Mouse (Mus musculus): Measurements from ENCODE around the gene Aass.

Aass gene

DNA sequence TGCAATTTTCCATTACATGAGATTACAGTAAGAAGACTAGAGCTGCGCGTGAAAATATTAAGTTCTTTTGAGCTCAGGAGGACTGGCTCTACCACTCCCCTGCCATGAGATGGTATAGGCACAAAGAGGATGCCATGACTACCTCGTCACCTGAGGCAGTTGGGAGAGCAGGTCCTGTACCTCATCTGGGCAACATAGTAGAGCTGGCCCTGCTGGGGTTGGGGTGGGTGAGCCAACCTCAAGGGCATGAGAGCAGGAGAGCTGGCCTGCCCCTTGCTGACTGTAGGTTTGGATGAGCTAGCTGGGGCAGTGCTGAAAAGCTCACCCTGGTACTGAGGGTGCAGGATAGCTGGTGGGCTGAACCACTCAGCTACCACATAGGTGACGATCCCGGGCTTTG, 77.1 kb downstream of the Aass start:
- DNase-seq (ENCODE audit: low spot score in 2 of 2) = no peak

DNA sequence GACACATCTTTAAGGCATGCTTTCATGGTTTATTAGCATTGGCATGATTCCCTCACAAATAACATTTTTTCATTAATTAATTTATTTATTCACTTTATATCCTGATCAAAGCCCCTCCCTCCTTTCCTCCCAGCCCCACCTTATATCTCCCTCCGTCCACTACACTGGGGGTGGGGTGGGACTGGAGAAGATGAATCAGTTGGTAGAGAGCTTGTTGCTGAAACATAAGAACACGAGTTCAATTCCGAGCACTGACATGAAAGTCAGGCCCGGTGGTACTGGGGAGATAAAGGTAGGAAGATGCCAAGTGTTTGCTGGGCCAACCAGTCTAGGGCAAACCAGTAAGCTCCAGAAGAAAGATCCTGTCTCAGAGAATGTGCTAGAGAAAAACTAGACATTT, 84.0 kb downstream of the Aass start:
- DNase-seq (ENCODE audit: low spot score in 2 of 2) = no peak

DNA sequence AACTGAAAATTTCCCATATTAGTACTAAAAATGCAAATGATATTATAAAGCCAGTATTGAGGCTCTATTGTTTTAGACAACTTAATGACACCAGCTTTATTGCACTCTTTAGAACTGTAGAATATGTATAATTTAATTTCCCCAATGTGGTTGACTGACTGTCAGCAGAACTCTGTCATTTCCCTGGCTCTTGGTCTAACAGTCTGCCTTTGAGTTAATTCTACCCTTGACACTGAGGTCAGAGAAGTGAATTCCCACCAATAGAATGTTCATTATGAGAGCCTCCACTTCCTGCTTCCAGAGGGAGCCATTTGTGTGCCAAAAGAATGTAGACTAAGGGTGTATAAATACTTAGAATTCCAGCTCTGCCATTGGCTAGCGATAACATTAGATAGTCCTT, 104.5 kb downstream of the Aass start:
- DNase-seq (ENCODE audit: low spot score in 2 of 2) = no peak
